Mouse (Mus musculus) lung, postnatal 14 days (tissue): ENCODE results near the gene Rasa3.
A peak's percentile ranks its signal among the peaks of the same experiment; 100 is the strongest.

Source experiments
- DNase-seq: peaks from one replicate; pipeline ENCODE4 v3.0.0; 2021

The Rasa3 gene

GRCm38 (mm10) chr8:13677413-13677883 is at the start of gene Rasa3:
Gene Rasa3, minus strand, starts transcription at chr8:13677603.
- peak; percentile 95 for DNase-seq

GRCm38 (mm10) chr8:13725722-13726121 is 48.3 kb upstream of the Rasa3 start:
- DNase-seq = peak; percentile 76

DNA sequence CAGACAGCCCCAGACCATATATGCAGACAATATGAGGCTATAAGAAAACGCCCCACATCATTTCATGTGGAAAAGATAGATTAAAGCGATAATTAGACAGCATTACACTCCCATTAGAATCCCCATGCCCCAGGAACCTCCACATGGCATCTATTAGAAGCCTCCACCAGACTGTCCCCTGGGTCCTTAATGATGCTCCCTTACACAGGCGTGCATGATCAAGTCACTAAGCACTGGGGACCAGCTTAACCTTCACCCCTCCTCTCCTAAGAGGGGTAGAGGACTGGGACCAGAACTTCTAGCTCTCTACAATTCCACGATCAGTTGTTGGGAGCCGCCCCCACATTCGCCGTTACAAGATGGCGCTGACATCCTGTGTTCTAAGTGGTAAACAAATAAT is 41.6 kb upstream of the Rasa3 start:
- no peak for DNase-seq

DNA sequence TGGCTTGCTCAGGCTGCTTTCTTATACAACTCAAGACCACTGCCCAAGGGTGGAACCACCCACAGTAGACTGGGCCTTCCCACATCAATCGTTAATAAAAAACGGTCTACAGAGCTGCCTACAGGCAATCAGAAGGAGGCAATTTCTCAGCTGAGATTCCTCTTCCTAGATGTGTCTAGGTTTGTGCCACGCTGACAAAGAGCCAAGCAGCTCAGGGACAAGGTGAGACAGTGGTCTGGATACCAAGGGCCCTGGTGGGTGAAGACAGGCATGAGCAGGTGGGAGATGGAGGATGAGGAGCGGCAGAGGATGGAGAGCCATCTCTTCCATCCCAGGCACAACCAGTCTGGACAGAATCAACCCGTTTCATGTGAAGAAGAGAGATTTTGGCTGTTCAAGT is 31.1 kb upstream of the Rasa3 start:
- DNase-seq = no peak

GRCm38 (mm10) chr8:13706918-13707317 is 29.5 kb upstream of the Rasa3 start:
- DNase-seq = no peak

GRCm38 (mm10) chr8:13705668-13706067 is 28.3 kb upstream of the Rasa3 start, which contains the start of gene Cfap97d2:
Gene Cfap97d2, plus strand, starts transcription at chr8:13705889.
- DNase-seq = peak; percentile 40

DNA sequence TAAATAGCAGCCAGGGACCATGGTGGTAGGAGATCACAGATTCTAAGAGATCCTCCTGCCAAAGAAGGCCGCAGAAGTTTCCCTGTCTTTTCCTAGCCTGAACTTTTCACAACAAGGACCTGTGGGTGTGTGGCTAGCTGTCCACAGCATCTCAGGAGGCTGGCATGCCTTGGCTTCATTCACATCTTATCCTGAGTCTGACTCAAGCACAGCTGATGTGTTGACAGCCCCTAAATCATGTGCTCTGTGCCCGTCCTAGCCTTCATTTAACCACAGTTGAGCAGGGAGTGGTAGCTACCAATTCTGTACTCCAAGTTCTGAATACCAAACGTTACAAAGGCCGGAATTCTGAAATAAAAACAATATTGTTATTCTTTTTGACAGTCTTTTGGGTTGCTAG is 26.9 kb upstream of the Rasa3 start:
- DNase-seq = no peak

GRCm38 (mm10) chr8:13703756-13704155 is 26.4 kb upstream of the Rasa3 start:
- DNase-seq = no peak

- DNase-seq = no peak
Measured at GRCm38 (mm10) chr8:13702755-13703154, 25.4 kb upstream of the Rasa3 start.

DNA sequence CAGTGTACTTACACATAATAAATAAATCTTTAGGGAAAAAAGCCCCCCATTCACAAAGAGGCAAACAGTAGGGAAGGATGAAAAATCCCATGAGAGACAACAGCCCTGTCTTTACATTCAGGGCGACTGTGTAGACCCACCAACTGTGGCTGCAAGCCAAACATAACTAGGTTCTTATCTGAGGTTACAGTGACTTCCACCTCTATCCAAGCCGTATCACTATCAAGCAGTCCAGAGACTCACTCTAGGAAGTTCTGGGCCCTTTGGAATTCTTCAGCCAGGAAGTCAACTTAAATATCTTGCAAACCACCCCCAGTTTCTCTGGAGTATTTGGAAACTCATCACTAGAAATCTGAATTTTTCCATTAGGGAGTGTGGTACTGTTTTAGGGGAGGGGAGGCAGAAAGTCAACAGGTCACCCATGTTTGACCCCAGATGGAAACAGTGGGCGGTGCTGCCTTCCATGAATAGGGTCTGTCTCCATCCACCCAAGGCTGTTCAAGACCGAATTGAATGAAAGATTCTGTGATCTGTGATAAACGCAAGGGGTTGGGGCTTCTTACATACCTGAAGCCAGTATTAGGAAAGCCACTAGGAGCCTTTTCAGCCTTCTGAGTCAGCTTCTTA is 22.0 kb upstream of the Rasa3 start:
- no peak for DNase-seq

DNA sequence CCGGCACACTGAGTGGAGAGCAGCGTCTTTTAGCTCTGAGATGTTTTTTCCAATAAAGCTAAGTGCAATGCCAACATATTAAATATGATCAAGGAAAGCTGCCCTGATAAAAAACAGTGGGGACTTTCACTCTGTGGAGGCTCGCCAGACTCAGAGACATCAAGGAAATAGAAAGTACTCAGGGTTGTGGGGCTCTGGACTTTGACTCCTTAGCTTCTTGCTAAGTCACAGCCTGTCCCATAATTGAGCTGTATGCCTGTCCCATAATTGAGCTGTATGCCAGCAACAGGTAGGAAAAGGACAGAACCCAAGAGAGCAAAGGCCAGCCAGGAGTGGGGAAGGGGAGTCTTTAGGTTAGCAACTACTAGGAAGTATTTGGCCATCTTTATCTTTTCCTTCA is 20.9 kb upstream of the Rasa3 start:
- DNase-seq = no peak

DNA sequence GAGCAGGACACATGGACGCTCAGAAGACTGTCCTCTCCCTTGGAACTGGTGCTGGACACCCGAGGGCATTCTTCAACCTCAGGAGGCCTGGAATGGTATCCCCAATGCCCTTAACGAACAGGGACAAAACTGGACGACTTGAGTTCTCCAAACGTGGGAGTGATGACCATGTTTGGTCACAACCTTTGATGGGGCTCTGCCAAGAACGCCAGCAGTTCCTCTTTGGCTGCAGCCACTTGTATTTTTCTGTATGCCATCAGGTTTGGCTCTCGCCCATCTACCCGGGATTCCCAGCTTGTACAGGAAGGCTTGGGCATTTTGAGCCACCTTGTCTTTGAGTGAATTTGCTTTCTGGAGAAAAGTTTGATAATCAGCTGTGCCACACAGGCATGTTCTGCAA is 20.3 kb upstream of the Rasa3 start:
- no peak for DNase-seq

DNA sequence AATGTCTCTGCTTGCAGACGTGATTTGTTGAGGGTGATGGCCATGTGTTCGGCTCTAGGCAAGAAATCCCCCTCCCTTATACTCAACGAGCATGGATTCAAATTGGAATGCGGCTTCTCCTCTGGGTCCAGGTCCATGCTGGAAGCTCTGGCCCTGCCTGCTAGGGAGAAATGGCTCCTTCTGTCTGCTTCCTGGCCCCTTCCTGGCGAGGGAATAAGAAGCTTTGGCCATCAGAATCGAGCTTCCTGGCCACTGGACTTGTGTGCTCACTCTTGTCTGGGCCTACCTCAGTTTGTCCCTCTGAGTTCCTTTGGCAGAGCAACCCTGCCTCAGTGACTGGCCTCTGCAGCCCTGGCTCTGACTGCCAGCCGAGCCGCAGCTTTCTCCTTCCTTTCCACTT is 19.8 kb upstream of the Rasa3 start:
- no peak for DNase-seq

DNA sequence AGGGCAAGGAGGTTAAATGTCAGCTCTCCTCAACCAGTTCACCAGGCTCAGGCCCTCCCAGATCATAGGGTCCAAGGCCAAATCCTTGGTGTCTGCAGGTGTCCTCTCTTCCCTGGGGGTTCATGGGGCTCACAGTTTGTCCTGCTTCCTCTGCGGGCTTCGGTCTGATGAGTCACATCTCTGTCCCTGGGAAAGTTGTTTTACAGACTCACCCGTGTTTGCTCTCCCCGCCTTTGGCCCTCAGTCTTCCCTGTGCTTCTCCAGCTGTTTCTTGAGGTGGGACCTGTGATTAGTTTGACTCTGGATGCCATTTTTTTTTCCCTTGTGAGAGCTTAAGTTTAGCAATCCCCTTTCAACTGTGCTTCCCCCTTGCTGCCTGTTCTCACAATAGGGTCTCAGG is 18.8 kb upstream of the Rasa3 start:
- no peak for DNase-seq

DNA sequence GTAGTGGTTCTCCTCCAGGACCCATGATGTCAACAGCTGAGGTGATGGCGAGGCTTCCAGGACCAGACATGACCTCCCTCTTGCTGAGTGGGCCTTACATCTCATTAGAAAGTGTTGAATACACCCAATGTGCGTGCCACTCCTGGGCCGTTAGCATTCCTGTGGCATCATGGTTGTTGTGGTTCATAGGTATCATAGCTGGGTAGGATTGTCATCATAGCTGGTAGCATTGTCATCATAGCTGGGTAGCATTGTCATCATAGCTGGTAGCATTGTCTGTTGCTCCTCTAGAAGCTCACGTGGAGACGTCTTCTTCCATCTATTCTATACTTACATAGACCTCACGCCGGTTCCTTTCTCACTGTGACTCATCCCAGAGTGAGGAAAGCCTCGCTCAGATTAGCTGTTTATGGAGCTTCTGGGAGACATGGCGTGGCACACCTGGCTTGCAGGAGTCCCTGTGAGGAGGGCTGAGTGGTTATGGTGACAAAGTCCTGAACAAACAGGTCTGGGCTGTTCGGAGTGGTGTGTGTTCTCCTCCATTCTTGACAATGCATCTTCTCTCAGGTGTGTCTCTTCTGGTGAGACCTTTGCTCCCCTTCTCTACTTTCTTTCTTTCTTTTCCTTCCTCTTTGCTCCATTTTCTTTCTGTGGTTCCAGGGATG is 17.9 kb upstream of the Rasa3 start:
- no peak for DNase-seq

GRCm38 (mm10) chr8:13694735-13695134 is 17.3 kb upstream of the Rasa3 start:
- no peak for DNase-seq

- DNase-seq = no peak
Measured at GRCm38 (mm10) chr8:13692302-13693066, 15.1 kb upstream of the Rasa3 start.

DNA sequence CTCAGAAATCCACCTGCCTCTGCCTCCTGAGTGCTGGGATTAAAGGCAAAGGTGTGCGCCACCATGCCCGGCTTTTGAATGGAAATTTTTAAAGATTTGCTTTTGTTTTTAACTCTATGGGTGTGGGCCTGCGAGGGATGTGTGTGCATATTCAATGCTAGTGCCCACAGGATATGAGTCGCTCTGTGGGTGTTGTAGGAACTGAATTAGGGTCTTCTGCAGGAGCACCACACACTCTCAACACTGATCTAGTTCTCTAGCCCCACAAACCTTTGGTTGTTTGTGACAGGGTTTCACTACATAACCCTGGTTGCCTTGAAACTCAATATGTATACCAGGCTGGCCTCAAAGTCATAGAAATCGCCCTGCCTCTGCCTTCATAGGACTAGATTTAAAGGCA is 11.9 kb upstream of the Rasa3 start:
- no peak for DNase-seq

DNA sequence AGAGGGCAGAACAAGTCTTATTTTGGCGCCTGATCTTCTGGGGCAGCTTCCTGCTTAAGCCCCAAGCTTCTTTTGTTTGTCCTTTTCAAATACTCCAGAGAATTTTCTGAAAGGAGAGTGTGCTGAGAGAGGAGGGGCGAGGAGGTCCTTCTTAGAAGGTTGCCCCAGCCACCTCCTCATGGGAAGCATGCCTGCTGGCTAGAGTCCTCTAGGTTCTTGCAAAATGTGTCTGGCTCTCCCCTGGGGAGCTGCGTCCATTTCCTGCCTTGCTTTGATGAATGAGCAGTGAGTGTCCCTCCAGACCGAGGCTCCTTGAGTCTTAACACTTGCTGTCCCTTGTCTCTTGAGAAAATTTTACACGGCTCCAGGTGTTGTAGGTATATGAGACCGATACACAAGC is 11.1 kb upstream of the Rasa3 start:
- DNase-seq = peak; percentile 63

GRCm38 (mm10) chr8:13687941-13688340 is 10.5 kb upstream of the Rasa3 start:
- DNase-seq = no peak

- no peak for DNase-seq
Measured at GRCm38 (mm10) chr8:13687101-13687717, 9.8 kb upstream of the Rasa3 start.

- no peak for DNase-seq
Measured at GRCm38 (mm10) chr8:13686426-13686825, 9.0 kb upstream of the Rasa3 start.

GRCm38 (mm10) chr8:13685674-13686314 is 8.4 kb upstream of the Rasa3 start:
- DNase-seq = no peak
